Mouse (Mus musculus) left cerebral cortex, postnatal 10 days (tissue): ENCODE measurements around the gene Cdh24. TPM values are rescaled to one million over a fixed set of nuclear protein-coding genes. Genes with fewer than 3 reads are reported as not detected.

Source experiments
- microRNA-seq: library from miRNA; unstranded; fragments of <30 nt; microRNA quantifications from one replicate; pipeline ENCODE4 v1.2.0, GENCODE M21; 2022
- total RNA-seq, 2 experiments: library from RNA; stranded (reverse); gene quantifications; 2 replicates each; pipeline ENCODE4 v1.2.3; 2021

Gene Cdh24
- total RNA-seq, 2 experiments from 2014 or later, result 11.8 to 15.4 TPM

Small RNA genes lying within 50 kb of the gene (microRNA-seq; reads per million reads assigned to microRNA genes)
- gene Mir686, result not detected
- gene Mir6948, result 1.7 reads per million

Other genes with a start within 250 kb of the Cdh24 start
- 1 to 10 TPM; 2.1 to 2.2 TPM for gene Slc7a7, start 223.6 kb downstream of the Cdh24 start, total RNA-seq
- gene Mrpl52, start 214.5 kb downstream of the Cdh24 start, total RNA-seq, result 100 to 1,000 TPM; 103 to 105 TPM
- gene Mmp14, start 209.8 kb downstream of the Cdh24 start, total RNA-seq, result 10 to 100 TPM; 28.4 to 35.9 TPM
- 10 to 100 TPM; 27.5 to 34.5 TPM for gene Lrp10, start 177.2 kb downstream of the Cdh24 start, total RNA-seq
- gene Rem2, start 165.3 kb downstream of the Cdh24 start, total RNA-seq, result 10 to 100 TPM; 14.5 to 16.7 TPM
- 10 to 100 TPM; 88.4 to 93.1 TPM for gene Prmt5, start 123.8 kb downstream of the Cdh24 start, total RNA-seq
- gene Haus4, start 86.7 kb downstream of the Cdh24 start, total RNA-seq, result 1 to 10 TPM; 3.3 to 4.5 TPM
- 1 to 10 TPM; 3.2 to 3.7 TPM for gene Ajuba, start 63.8 kb downstream of the Cdh24 start, total RNA-seq
- 1 to 10 TPM; 3.6 to 5.8 TPM for gene 4931414P19Rik, start 35.4 kb downstream of the Cdh24 start, total RNA-seq
- gene Psmb5, start 23.3 kb downstream of the Cdh24 start, total RNA-seq, result 100 to 1,000 TPM; 196 to 203 TPM
- gene Psmb11, start 19.9 kb downstream of the Cdh24 start, total RNA-seq, result not detected
- gene Gm17606, start 412 bp downstream of the Cdh24 start, total RNA-seq, result not detected
- 10 to 100 TPM; 23.6 to 25.1 TPM for gene 1700123O20Rik, start 44.9 kb upstream of the Cdh24 start, total RNA-seq
- 100 to 1,000 TPM; 195 to 199 TPM for gene Acin1, start 45.6 kb upstream of the Cdh24 start, total RNA-seq
- gene Gm29776, start 57.5 kb upstream of the Cdh24 start, total RNA-seq, result under 1 TPM; 0.15 to 0.22 TPM
- not detected for gene Cebpe, start 70.8 kb upstream of the Cdh24 start, total RNA-seq
- 10 to 100 TPM; 62.2 to 67.9 TPM for gene Slc7a8, start 140.6 kb upstream of the Cdh24 start, total RNA-seq
- gene Rnf212b, start 172.8 kb upstream of the Cdh24 start, total RNA-seq, result not detected
- 10 to 100 TPM; 16.7 to 18.5 TPM for gene Homez, start 229.6 kb upstream of the Cdh24 start, total RNA-seq
- 10 to 100 TPM; 26.9 to 28.4 TPM for gene Ppp1r3e, start 236.2 kb upstream of the Cdh24 start, total RNA-seq
- 10 to 100 TPM; 83.0 to 84.4 TPM for gene Bcl2l2, start 242.0 kb upstream of the Cdh24 start, total RNA-seq
- 1 to 10 TPM in 1 of 2 experiments, not detected in 1; 1.9 TPM for gene Gm20521, start 242.1 kb upstream of the Cdh24 start, total RNA-seq